Mouse (Mus musculus) limb, embryonic 11.5 days (tissue): Measurements from ENCODE around the gene Cirbp. TPM values are rescaled to one million over a fixed set of nuclear protein-coding genes. Genes with fewer than 3 reads are reported as not detected.

Experiments used
- ATAC-seq: fragments of 200-750 bp; cut with Nextera tagmentation; 2 replicates; pipeline ENCODE4 v1.8.0; 2017; ENCODE audit warnings: low read depth; ENCODE audit not compliant: insufficient number of reproducible peaks, low FRiP score, low TSS enrichment
- DNase-seq: peaks from one replicate; pipeline ENCODE4 v3.0.0-alpha.2; 2015; ENCODE audit warnings: low spot score
- H3K27ac ChIP-seq: fragments of 300-500 bp; sonication (generic); replicated peaks from 2 replicates; pipeline ENCODE4 v1.5.1; 2014; ENCODE audit warnings: low read depth, mild to moderate bottlenecking, low read length
- H3K27me3 ChIP-seq: fragments of 300-500 bp; sonication (generic); 2 replicates; pipeline ENCODE4 v1.6.1; 2014; ENCODE audit warnings: mild to moderate bottlenecking, low read length, mixed read lengths; ENCODE audit not compliant: control insufficient read depth, insufficient read depth
- H3K36me3 ChIP-seq: fragments of 300-500 bp; sonication (generic); 2 replicates; pipeline ENCODE4 v1.6.1; 2014; ENCODE audit warnings: mild to moderate bottlenecking, low read length, moderate library complexity, mixed read lengths; ENCODE audit not compliant: control insufficient read depth, insufficient read depth
- H3K4me1 ChIP-seq: fragments of 300-500 bp; sonication (generic); 2 replicates; pipeline ENCODE4 v1.6.1; 2014; ENCODE audit warnings: low read length, mixed read lengths; ENCODE audit not compliant: control insufficient read depth, insufficient read depth
- H3K4me2 ChIP-seq: fragments of 300-500 bp; sonication (generic); 2 replicates; pipeline ENCODE4 v1.6.1; 2014; ENCODE audit warnings: low read depth, mild to moderate bottlenecking, moderate library complexity; ENCODE audit not compliant: severe bottlenecking
- H3K4me3 ChIP-seq: fragments of 300-500 bp; sonication (generic); 2 replicates; pipeline ENCODE4 v1.5.1; 2014; ENCODE audit warnings: low read depth, low read length
- H3K9ac ChIP-seq: fragments of 300-500 bp; sonication (generic); 2 replicates; pipeline ENCODE4 v1.6.1; 2014; ENCODE audit warnings: mild to moderate bottlenecking, low read length
- H3K9me3 ChIP-seq: fragments of 300-500 bp; sonication (generic); 2 replicates; pipeline ENCODE4 v1.6.1; 2016; ENCODE audit warnings: low read length; ENCODE audit not compliant: control insufficient read depth
- WGBS: fragments of 180-500 bp; shearing (Covaris S2); extraction: QIAGEN DNeasy Blood & Tissue Kit; methylation state at CpG from one replicate; pipeline ENCODE4 v1.1.7; 2014; 5-methylcytosine and 5-hydroxymethylcytosine counted together
- polyA plus RNA-seq: library from polyadenylated mRNA; unstranded; fragments of >200 nt; fragmentation: Nextera tagmentation; extraction: Ambion mirVana; gene quantifications from 2 replicates; pipeline ENCODE4 v1.2.1, GENCODE M21; 2014

Gene Cirbp
- polyA plus RNA-seq, 1 experiment from 2014 or later: 68.1 TPM

GRCm38 (mm10) chr10:80146568-80147011 is 19.2 kb upstream of the Cirbp start:
- Histone ChIP-seq H3K9ac (no peak overlapping the region), H3K4me1 (peaks cover 14% of the 10 kb centered on the region; the same call in 1 of the 2 replicates), H3K27me3 (no peaks in the 10 kb centered on the region), H3K27ac (no peak overlapping the region; the same call in 1 of the 2 replicates), H3K9me3 (no peaks in the 10 kb centered on the region), H3K4me2 (no peak overlapping the region; the same call in 1 of the 2 replicates), H3K4me3 (0 out of 2 replicates have a peak overlapping the region, but pooled peaks have one; percentile 3), H3K36me3 (peaks cover 21% of the 10 kb centered on the region)
- no peak for DNase-seq
- WGBS: 71% methylated on average over 4 of the region's 4 CpGs
- ATAC-seq: no peak

- DNase-seq (no peak), ATAC-seq (no peak)
- H3K36me3 ChIP-seq: peaks cover 22% of the 10 kb centered on the region
- peaks cover 18% of the 10 kb centered on the region for H3K4me1 ChIP-seq
- H3K4me3 ChIP-seq: peak overlapping the region; percentile 99; the same call in 1 of the 2 replicates
- no peak overlapping the region for H3K9ac ChIP-seq
- H3K4me2 ChIP-seq: peak overlapping the region; percentile 59; the same call in 1 of the 2 replicates
- no peak overlapping the region; the same call in 1 of the 2 replicates for H3K27ac ChIP-seq
- WGBS: 77% methylated on average over 5 of the region's 5 CpGs
- H3K27me3 ChIP-seq: no peaks in the 10 kb centered on the region
- no peaks in the 10 kb centered on the region for H3K9me3 ChIP-seq
Observed at GRCm38 (mm10) chr10:80147146-80147718, 18.6 kb upstream of the Cirbp start.

DNA sequence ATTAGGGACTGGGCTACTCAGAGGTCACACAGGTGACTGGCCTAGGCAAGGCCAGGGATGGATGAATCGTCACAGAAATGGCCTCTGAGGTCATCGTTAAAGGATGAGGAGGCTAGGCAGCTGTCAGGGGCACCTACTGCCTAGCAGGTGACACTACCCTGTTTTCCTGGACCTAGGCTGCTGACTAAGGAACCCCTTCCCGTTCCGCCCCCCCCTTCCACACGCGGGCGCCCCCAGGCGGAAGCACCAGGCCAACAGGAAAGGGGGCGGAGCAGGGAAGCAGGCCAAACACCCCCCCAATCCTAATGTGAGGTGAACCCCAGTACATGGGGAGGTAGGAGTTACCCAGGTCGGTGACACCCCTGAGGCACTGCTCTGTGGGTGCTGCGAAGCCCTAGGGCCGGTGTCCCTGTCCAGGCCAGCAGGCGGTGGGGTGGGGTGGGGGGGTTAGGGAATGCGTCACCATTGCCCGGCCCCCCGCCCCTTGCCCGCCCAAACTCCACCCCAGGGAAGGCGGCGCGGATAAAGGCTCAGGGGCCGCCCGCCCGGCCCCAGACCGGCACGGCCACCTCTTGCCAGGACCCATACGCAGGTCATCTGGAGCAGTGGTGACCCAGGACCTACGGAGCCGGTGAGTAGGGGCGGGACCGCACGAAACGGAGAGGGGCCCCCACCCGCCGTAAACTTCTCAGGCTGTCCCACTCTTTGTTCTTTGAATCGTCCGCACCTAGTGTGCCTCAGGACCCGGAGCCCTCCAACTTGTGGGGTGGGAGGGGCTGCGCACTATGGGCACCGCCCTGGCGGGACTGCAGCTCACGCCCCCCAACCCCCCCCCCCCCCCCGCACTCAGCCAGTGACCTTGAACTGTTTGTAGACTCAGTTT is 17.8 kb upstream of the Cirbp start, which contains the start of gene Midn:
Gene Midn (plus strand): TSS at position 554 of the 883 bp plus-strand sequence.
- peak; percentile 48 for ATAC-seq
- Histone ChIP-seq H3K9ac (peak within 1 kb of the TSS; percentile 95), H3K36me3 (peaks cover 29% of the 10 kb centered on the region), H3K4me1 (peaks cover 23% of the 10 kb centered on the region), H3K4me3 (peak within 1 kb of the TSS; percentile 99), H3K9me3 (no peaks in the 10 kb centered on the region), H3K27me3 (no peaks in the 10 kb centered on the region), H3K4me2 (peak within 1 kb of the TSS; percentile 59), H3K27ac (peak within 1 kb of the TSS; percentile 99)
- 1% methylated on average over 32 of the region's 42 CpGs for WGBS
- peak; percentile 82 for DNase-seq

DNA sequence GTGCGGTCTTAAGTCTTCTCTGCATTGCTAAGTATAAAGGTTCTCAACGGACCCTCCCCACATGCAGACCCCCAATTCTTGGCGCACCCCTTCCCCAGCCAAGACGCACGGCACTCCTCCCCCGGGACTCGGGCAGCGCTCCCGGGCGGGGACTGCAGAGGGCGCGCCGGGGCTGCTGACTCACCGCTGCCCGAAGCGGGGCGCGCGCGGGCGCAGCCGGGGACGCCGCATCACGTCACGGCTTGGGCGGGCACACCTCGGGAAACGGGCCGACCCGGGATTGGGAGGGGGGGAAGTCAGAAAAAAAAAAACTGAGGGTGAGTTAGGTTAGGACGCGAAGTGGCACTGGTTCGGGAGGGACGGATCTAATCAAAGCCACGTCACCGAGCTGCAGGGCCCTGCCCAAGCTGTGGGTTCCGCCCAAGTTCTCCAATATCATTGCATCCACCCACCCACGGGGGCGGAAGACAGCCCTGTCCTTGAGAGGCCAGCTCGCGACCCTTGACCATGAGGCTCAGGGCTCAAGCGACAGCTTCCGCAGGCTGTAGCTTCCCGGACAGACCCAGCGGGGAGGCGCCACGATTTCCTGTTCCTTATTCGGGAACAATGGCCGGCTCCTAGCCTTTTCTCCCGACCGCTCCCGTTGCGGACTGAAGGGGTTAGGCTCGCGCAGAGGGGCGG is 17.0 kb upstream of the Cirbp start:
- H3K9me3 ChIP-seq: no peaks in the 10 kb centered on the region
- H3K9ac ChIP-seq: peak overlapping the region; percentile 95
- H3K27ac ChIP-seq: peak overlapping the region; percentile 99
- H3K4me2 ChIP-seq: peak overlapping the region; percentile 59
- peaks cover 37% of the 10 kb centered on the region for H3K36me3 ChIP-seq
- WGBS: under 1% methylated on average over 56 of the region's 57 CpGs
- H3K27me3 ChIP-seq: no peaks in the 10 kb centered on the region
- H3K4me1 ChIP-seq: peaks cover 30% of the 10 kb centered on the region
- DNase-seq: peak; percentile 95
- peak overlapping the region; percentile 99 for H3K4me3 ChIP-seq
- peak; percentile 19 for ATAC-seq

DNA sequence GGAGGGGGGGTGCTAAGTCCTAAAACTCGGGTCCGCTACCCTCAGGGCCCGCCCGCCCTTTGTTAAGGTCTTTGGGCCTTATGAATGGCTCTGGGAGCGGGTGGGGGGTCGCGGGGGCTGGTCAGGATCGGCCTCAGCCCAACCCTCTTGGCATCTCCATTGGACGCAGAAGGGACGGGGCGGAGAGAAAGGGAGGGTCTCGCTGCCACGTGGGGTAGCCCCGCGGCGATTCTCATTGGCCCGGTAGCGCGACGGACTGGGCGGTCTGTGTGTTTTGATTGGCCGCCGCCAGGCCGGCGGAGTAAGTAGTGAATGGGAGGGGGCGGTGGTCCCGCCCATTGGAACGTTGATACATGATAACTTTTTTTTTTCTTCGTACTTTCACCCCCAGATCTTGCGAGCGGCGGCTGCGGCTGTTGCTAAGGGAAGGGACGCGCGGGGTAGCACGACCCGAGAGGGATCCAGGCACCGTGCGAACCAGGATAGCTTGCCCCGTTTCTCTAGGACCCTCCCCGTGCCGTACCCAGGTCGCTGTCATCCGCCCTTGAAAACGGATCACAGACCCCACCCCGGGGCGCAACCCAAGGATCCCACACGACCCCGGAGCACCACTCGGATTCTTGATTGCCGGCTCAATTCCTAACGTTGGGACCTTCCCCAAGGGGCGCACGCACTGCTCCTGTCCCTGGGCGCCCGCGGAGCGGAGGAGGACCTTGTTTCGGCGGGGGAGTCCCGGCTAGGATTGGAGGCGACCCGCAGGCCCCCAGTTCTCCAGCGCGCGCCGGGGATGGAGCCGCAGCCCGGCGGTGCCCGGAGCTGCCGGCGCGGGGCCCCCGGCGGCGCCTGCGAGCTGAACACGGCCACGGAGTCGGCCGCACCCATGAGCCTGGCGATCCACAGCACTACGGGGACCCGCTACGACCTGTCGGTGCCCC is 16.2 kb upstream of the Cirbp start:
- peaks cover 37% of the 10 kb centered on the region for H3K4me1 ChIP-seq
- peak overlapping the region; percentile 100 for H3K9ac ChIP-seq
- peaks cover 38% of the 10 kb centered on the region for H3K36me3 ChIP-seq
- H3K9me3 ChIP-seq: no peaks in the 10 kb centered on the region
- peak overlapping the region; percentile 99 for H3K27ac ChIP-seq
- H3K27me3 ChIP-seq: no peaks in the 10 kb centered on the region
- peak overlapping the region; percentile 95 for H3K4me2 ChIP-seq
- under 1% methylated on average over 81 of the region's 88 CpGs for WGBS
- peak; percentile 99 for DNase-seq
- ATAC-seq: peak; percentile 72
- H3K4me3 ChIP-seq: peak overlapping the region; percentile 99

- DNase-seq (peak; percentile 93), ATAC-seq (no peak)
- H3K27ac ChIP-seq: peak overlapping the region; percentile 98
- H3K4me2 ChIP-seq: peak overlapping the region; percentile 95
- peak overlapping the region; percentile 99 for H3K4me3 ChIP-seq
- 1% methylated on average over 49 of the region's 71 CpGs for WGBS
- H3K9ac ChIP-seq: peak overlapping the region; percentile 100
- peaks cover 39% of the 10 kb centered on the region for H3K36me3 ChIP-seq
- peaks cover 44% of the 10 kb centered on the region for H3K4me1 ChIP-seq
- H3K27me3 ChIP-seq: no peaks in the 10 kb centered on the region
- H3K9me3 ChIP-seq: no peaks in the 10 kb centered on the region
Observed at GRCm38 (mm10) chr10:80150226-80151210, 15.3 kb upstream of the Cirbp start.
